Mouse (Mus musculus) liver, adult 2 months (tissue): ENCODE data around the gene Rfx7. TPM values are rescaled to one million over a fixed set of nuclear protein-coding genes. Genes with fewer than 3 reads are reported as not detected.

ENCODE experiments used
- DNase-seq: peaks from one replicate; pipeline ENCODE4 v3.0.0-alpha.2; 2011; ENCODE audit warnings: low read depth, low spot score; ENCODE audit errors: extremely low read depth
- H3K27ac ChIP-seq: fragments of 200-500 bp; replicated peaks from 2 replicates; pipeline ENCODE4 v1.5.1; 2012; ENCODE audit warnings: low read depth, mild to moderate bottlenecking, control low read depth, inconsistent platforms, low read length; ENCODE audit not compliant: insufficient read depth
- H3K27me3 ChIP-seq: fragments of 200-500 bp; 2 replicates; pipeline ENCODE4 v1.6.1; 2012; ENCODE audit warnings: mild to moderate bottlenecking, moderate library complexity, low read length, inconsistent platforms; ENCODE audit not compliant: control insufficient read depth, insufficient read depth
- H3K36me3 ChIP-seq: fragments of 200-500 bp; 2 replicates; pipeline ENCODE4 v1.6.1; 2012; ENCODE audit warnings: low read length, inconsistent platforms; ENCODE audit not compliant: control insufficient read depth, insufficient read depth
- H3K4me1 ChIP-seq: fragments of 200-500 bp; 2 replicates; pipeline ENCODE4 v1.6.1; 2011; ENCODE audit warnings: low read length; ENCODE audit not compliant: control insufficient read depth, insufficient read depth
- H3K4me3 ChIP-seq: fragments of 200-500 bp; 2 replicates; pipeline ENCODE4 v1.5.1; 2011; ENCODE audit warnings: low read depth, mild to moderate bottlenecking, control low read depth, low read length, moderate library complexity; ENCODE audit not compliant: insufficient read depth
- H3K79me2 ChIP-seq: fragments of 200-500 bp; 2 replicates; pipeline ENCODE4 v1.6.1; 2012; ENCODE audit warnings: inconsistent platforms, mild to moderate bottlenecking, low read length, moderate library complexity; ENCODE audit not compliant: control insufficient read depth, insufficient read depth
- H3K9ac ChIP-seq: fragments of 200-500 bp; 2 replicates; pipeline ENCODE4 v1.6.1; 2012; ENCODE audit warnings: low read depth, mild to moderate bottlenecking, control low read depth, inconsistent platforms, low read length
- CTCF ChIP-seq: fragments of 200-500 bp; IDR thresholded peaks from 2 replicates; pipeline ENCODE4 v1.5.1; 2011; ENCODE audit warnings: low read depth, low read length, control low read depth
- POLR2A ChIP-seq: fragments of 200-500 bp; IDR thresholded peaks from 2 replicates; pipeline ENCODE4 v1.6.1; 2011; ENCODE audit warnings: low read length, control low read depth; ENCODE audit not compliant: insufficient read depth; ENCODE audit errors: extremely low read depth
- WGBS: fragments of 180-500 bp; shearing (Covaris S2); methylation state at CpG from one replicate; pipeline ENCODE4 v1.1.7; 2018; 5-methylcytosine and 5-hydroxymethylcytosine counted together
- polyA plus RNA-seq: library from polyadenylated mRNA; depleted of rRNA; stranded (reverse); fragments of >200 nt; gene quantifications from 2 replicates; pipeline ENCODE4 v1.2.3, GENCODE M21; 2012
- total RNA-seq: library from RNA; depleted of rRNA; stranded (reverse); fragments of >200 nt; gene quantifications from 2 replicates; pipeline ENCODE4 v1.2.3, GENCODE M21; 2014

The Rfx7 gene
- total and polyA plus RNA-seq, 2 experiments: 3.3 to 5.4 TPM

GRCm38 (mm10) chr9:72558780-72559179 lies 26.7 kb downstream of the Rfx7 start:
- H3K27me3 ChIP-seq: no peaks in the 10 kb centered on the region
- no peak overlapping the region for H3K9ac ChIP-seq
- peaks cover 11% of the 10 kb centered on the region; the same call in 1 of the 2 replicates for H3K79me2 ChIP-seq
- H3K36me3 ChIP-seq: 0 out of 2 replicates have a peak, but pooled peaks cover 2% of the 10 kb centered on the region
- no peaks in the 10 kb centered on the region for H3K4me1 ChIP-seq
- no peak overlapping the region for H3K4me3 ChIP-seq
- no peak overlapping the region for H3K27ac ChIP-seq
- 80% methylated on average over 1 of the region's 1 CpGs for whole genome bisulfite sequencing
- peak; percentile 20 for DNase-seq
- TF ChIP-seq POLR2A (no peak), CTCF (no peak)

- 91% methylated on average over 2 of the region's 2 CpGs for WGBS
Observed at GRCm38 (mm10) chr9:72560316-72560715, 28.3 kb downstream of the Rfx7 start.

GRCm38 (mm10) chr9:72563277-72563676 lies 31.2 kb downstream of the Rfx7 start:
- Histone ChIP-seq H3K4me3 (no peak overlapping the region), H3K9ac (no peak overlapping the region), H3K27ac (no peak overlapping the region), H3K4me1 (no peaks in the 10 kb centered on the region; the same call in 1 of the 2 replicates), H3K36me3 (no peaks in the 10 kb centered on the region), H3K27me3 (no peaks in the 10 kb centered on the region), H3K79me2 (peaks cover 9% of the 10 kb centered on the region; the same call in 1 of the 2 replicates)
- 94% methylated on average over 3 of the region's 3 CpGs for WGBS
- no peak for TF ChIP-seq CTCF
- no peak for TF ChIP-seq POLR2A
- no peak for DNase-seq

More at GRCm38 (mm10) chr9:72560316-72560715, 28.3 kb downstream of the Rfx7 start:
- TF ChIP-seq CTCF (no peak), POLR2A (no peak)
- Histone ChIP-seq H3K36me3 (no peaks in the 10 kb centered on the region), H3K27ac (no peak overlapping the region), H3K9ac (no peak overlapping the region), H3K4me3 (no peak overlapping the region), H3K27me3 (no peaks in the 10 kb centered on the region), H3K79me2 (peaks cover 11% of the 10 kb centered on the region; the same call in 1 of the 2 replicates), H3K4me1 (no peaks in the 10 kb centered on the region; the same call in 1 of the 2 replicates)
- DNase-seq: no peak

GRCm38 (mm10) chr9:72567116-72567515 lies 35.1 kb downstream of the Rfx7 start:
- 58% methylated on average over 2 of the region's 2 CpGs for WGBS
- TF ChIP-seq POLR2A (no peak), CTCF (no peak)
- Histone ChIP-seq H3K9ac (no peak overlapping the region), H3K4me3 (no peak overlapping the region), H3K36me3 (no peaks in the 10 kb centered on the region), H3K27me3 (no peaks in the 10 kb centered on the region), H3K27ac (no peak overlapping the region), H3K79me2 (peaks cover 8% of the 10 kb centered on the region; the same call in 1 of the 2 replicates), H3K4me1 (no peaks in the 10 kb centered on the region; the same call in 1 of the 2 replicates)
- DNase-seq: no peak

GRCm38 (mm10) chr9:72580216-72580615 lies 48.2 kb downstream of the Rfx7 start:
- Histone ChIP-seq H3K4me3 (no peak overlapping the region), H3K36me3 (peaks cover 3% of the 10 kb centered on the region; the same call in 1 of the 2 replicates), H3K9ac (no peak overlapping the region), H3K4me1 (no peaks in the 10 kb centered on the region), H3K27me3 (no peaks in the 10 kb centered on the region), H3K79me2 (no peaks in the 10 kb centered on the region; the same call in 1 of the 2 replicates), H3K27ac (no peak overlapping the region)
- WGBS: 58% methylated on average over 3 of the region's 3 CpGs
- DNase-seq: peak; percentile 28
- TF ChIP-seq POLR2A: no peak
- no peak for TF ChIP-seq CTCF

- H3K9ac ChIP-seq: no peak overlapping the region
- no peaks in the 10 kb centered on the region for H3K4me1 ChIP-seq
- H3K36me3 ChIP-seq: peaks cover 6% of the 10 kb centered on the region; the same call in 1 of the 2 replicates
- H3K79me2 ChIP-seq: no peaks in the 10 kb centered on the region; the same call in 1 of the 2 replicates
- no peak for DNase-seq
- no peak overlapping the region for H3K4me3 ChIP-seq
- WGBS: 95% methylated on average over 1 of the region's 1 CpGs
- no peak overlapping the region for H3K27ac ChIP-seq
- H3K27me3 ChIP-seq: no peaks in the 10 kb centered on the region
- no peak for TF ChIP-seq POLR2A
- TF ChIP-seq CTCF: no peak
Observed at GRCm38 (mm10) chr9:72590861-72591260, 58.8 kb downstream of the Rfx7 start.
